In genomic region chr11:98717904-98718303, GRCm38 (mm10) we compare ENCODE assay signal across 9 mouse cellular contexts. TPM values are rescaled to one million over a fixed set of nuclear protein-coding genes. Genes with fewer than 3 reads are reported as not detected.
DNase-seq lines count a peak whose midpoint lies in the region; ATAC-seq and TF ChIP-seq lines count a peak whose summit lies in the region.
"Had no signal": no experiment of that assay in that cellular context is flagged by ENCODE, and none has a peak within 500 bp of the region (broad histone marks: within the 10 kb centered on the region; RNA-seq: fewer than 3 reads in every experiment).

No protein-coding gene starts in this region.

- H3K36me3 ChIP-seq in intestine, embryonic 14.5 days (ENCODE audit: control insufficient read depth, insufficient read depth, low read length) = peaks cover 53% of the 10 kb centered on the region
- peaks cover 10% of the 10 kb centered on the region for H3K36me3 ChIP-seq in intestine, embryonic 16.5 days (ENCODE audit: control insufficient read depth, insufficient read depth, low read length)
- H3K36me3 ChIP-seq in stomach, embryonic 15.5 days = peaks cover 16% of the 10 kb centered on the region

- no peak for ATAC-seq in intestine, embryonic 14.5 days (replicated peaks; ENCODE audit: low FRiP score, low TSS enrichment, low read depth)
- ATAC-seq in intestine, embryonic 16.5 days = no peak
- ATAC-seq in erythroblast, adult 5-6 weeks (replicated peaks; ENCODE audit: low FRiP score, poor library complexity, severe bottlenecking) = peak; percentile 33
- ATAC-seq in megakaryocyte progenitor cell, adult 5-6 weeks (replicated peaks; ENCODE audit: poor library complexity) = peak; percentile 89
- no peak for ATAC-seq in stomach, embryonic 15.5 days (ENCODE audit: insufficient read depth, low FRiP score, low read depth)

- peak; percentile 78 for DNase-seq in intestine, embryonic 14.5 days (ENCODE audit: low spot score)
- peak; percentile 79 to 81 for DNase-seq in heart, postnatal 36 days
- DNase-seq in left cerebral cortex, adult 18-20 months (ENCODE audit: low spot score in 2 of 2) = peak; percentile 85 to 89

- intact Hi-C loops in heart, postnatal 36 days (cut with DNase I) = no loop called here

- no peak for TF ChIP-seq POLR2A in bone marrow, adult 2 months (IDR thresholded peaks at IDR 0.05; ENCODE audit: borderline replicate concordance, control insufficient read depth, low read depth, low read length)

- no peak overlapping the region for H3K4me3 ChIP-seq in intestine, embryonic 14.5 days (ENCODE audit: low read depth, low read length)
- no peak overlapping the region for H3K4me3 ChIP-seq in intestine, embryonic 16.5 days (ENCODE audit: low read length)
- no peak overlapping the region for H3K4me3 ChIP-seq in bone marrow, adult 2 months (replicated peaks; ENCODE audit: control insufficient read depth, low read depth, low read length)
- no peak overlapping the region for H3K4me3 ChIP-seq in stomach, embryonic 15.5 days (replicated peaks)
- H3K4me3 ChIP-seq: neural tube, embryonic 13.5 days had no signal

- no peak overlapping the region for H3K27ac ChIP-seq in intestine, embryonic 14.5 days (ENCODE audit: low read depth)
- no peak overlapping the region for H3K27ac ChIP-seq in intestine, embryonic 16.5 days (ENCODE audit: low read length)
- no peak overlapping the region for H3K27ac ChIP-seq in bone marrow, adult 2 months (ENCODE audit: control insufficient read depth, insufficient read depth, low read depth, low read length, poor library complexity)
- H3K27ac ChIP-seq in stomach, embryonic 15.5 days = 0 out of 2 replicates have a peak overlapping the region, but pooled peaks have one; percentile 11
- H3K27ac ChIP-seq: neural tube, embryonic 13.5 days had no signal

- no peak overlapping the region for H3K4me2 ChIP-seq in intestine, embryonic 14.5 days (ENCODE audit: low read length)
- no peak overlapping the region for H3K4me2 ChIP-seq in intestine, embryonic 16.5 days (ENCODE audit: low read depth, low read length)
- no peak overlapping the region for H3K4me2 ChIP-seq in stomach, embryonic 15.5 days
- H3K4me2 ChIP-seq: neural tube, embryonic 13.5 days had no signal

- peak; percentile 70 for TF ChIP-seq CTCF in bone marrow, adult 2 months (IDR thresholded peaks at IDR 0.05; ENCODE audit: control insufficient read depth, insufficient read depth, low read length)

- no peaks in the 10 kb centered on the region for H3K27me3 ChIP-seq in intestine, embryonic 14.5 days (replicated peaks; ENCODE audit: control insufficient read depth, insufficient read depth, low read length)
- H3K27me3 ChIP-seq in intestine, embryonic 16.5 days (replicated peaks; ENCODE audit: control insufficient read depth, insufficient read depth, low read length) = no peaks in the 10 kb centered on the region
- no peaks in the 10 kb centered on the region for H3K27me3 ChIP-seq in stomach, embryonic 15.5 days (replicated peaks)
- H3K27me3 ChIP-seq: neural tube, embryonic 13.5 days had no signal

- WGBS in intestine, embryonic 14.5 days = 20% methylated on average over 13 of the region's 13 CpGs
- 28% methylated on average over 13 of the region's 13 CpGs for WGBS in intestine, embryonic 16.5 days
- WGBS in bone marrow, adult 2 months = 28% methylated on average over 13 of the region's 13 CpGs
- WGBS in stomach, embryonic 15.5 days = 20% methylated on average over 13 of the region's 13 CpGs

- no peaks in the 10 kb centered on the region for H3K9me3 ChIP-seq in intestine, embryonic 14.5 days (ENCODE audit: control insufficient read depth, low read length)
- no peaks in the 10 kb centered on the region for H3K9me3 ChIP-seq in intestine, embryonic 16.5 days (ENCODE audit: control insufficient read depth, low read length)
- H3K9me3 ChIP-seq in stomach, embryonic 15.5 days = no peaks in the 10 kb centered on the region
- H3K9me3 ChIP-seq: neural tube, embryonic 13.5 days had no signal

- H3K4me1 ChIP-seq in intestine, embryonic 14.5 days (replicated peaks; ENCODE audit: control insufficient read depth, insufficient read depth, low read length) = no peaks in the 10 kb centered on the region; the same call in 1 of the 2 replicates
- H3K4me1 ChIP-seq in intestine, embryonic 16.5 days (ENCODE audit: control insufficient read depth, insufficient read depth, low read length) = peaks cover 11% of the 10 kb centered on the region
- no peaks in the 10 kb centered on the region; the same call in 1 of the 2 replicates for H3K4me1 ChIP-seq in bone marrow, adult 2 months (ENCODE audit: control insufficient read depth, insufficient read depth, low read length)
- H3K4me1 ChIP-seq in stomach, embryonic 15.5 days = peaks cover 21% of the 10 kb centered on the region

- no peak overlapping the region for H3K9ac ChIP-seq in intestine, embryonic 14.5 days (ENCODE audit: low read length)
- H3K9ac ChIP-seq in intestine, embryonic 16.5 days (ENCODE audit: low read depth, low read length) = no peak overlapping the region
- no peak overlapping the region for H3K9ac ChIP-seq in stomach, embryonic 15.5 days
- H3K9ac ChIP-seq: neural tube, embryonic 13.5 days had no signal

RNA-seq across cellular contexts. Expression of gene Med24, which starts 11.3 kb away (rescaled TPM):
- polyA plus RNA-seq in intestine, embryonic 14.5 days (2014; fragmentation: Nextera tagmentation; extraction: Ambion mirVana) = 43.0 and 48.0 TPM in 2 replicates
- polyA plus RNA-seq in intestine, embryonic 16.5 days (2015; fragmentation: Nextera tagmentation; extraction: Ambion mirVana) = 36.8 and 38.5 TPM in 2 replicates
- polyA plus RNA-seq in bone marrow, adult 2 months (2011; ENCODE audit: insufficient read depth, insufficient read length, low replicate concordance, missing spikeins) = 26.7 and 28.7 TPM in 2 replicates
- total RNA-seq in erythroblast, adult 5-6 weeks (2015; ENCODE audit: low replicate concordance) = 8.8 and 17.3 TPM in 2 replicates
- total RNA-seq in erythroblast, adult 5-6 weeks (2017; ENCODE audit: low replicate concordance) = 10.3 and 17.6 TPM in 2 replicates
- 10 to 100 TPM; 45.2 to 52.7 TPM for total RNA-seq in heart, postnatal 36 days (2021)
- total RNA-seq in left cerebral cortex, adult 18-20 months (2021) = 100 to 1,000 TPM; 108 to 127 TPM
- total RNA-seq in megakaryocyte progenitor cell, adult 5-6 weeks (2015) = 28.7 and 30.9 TPM in 2 replicates
- 36.2 and 46.3 TPM in 2 replicates for total RNA-seq in megakaryocyte progenitor cell, adult 5-6 weeks (2017)
- 36.4 and 39.7 TPM in 2 replicates for polyA plus RNA-seq in stomach, embryonic 15.5 days (2015; fragmentation: Nextera tagmentation; extraction: Ambion mirVana)

RNA-seq across cellular contexts. Expression of gene Csf3, which starts 16.8 kb away (rescaled TPM):
- not detected in 2 replicates for polyA plus RNA-seq in intestine, embryonic 14.5 days (2014; fragmentation: Nextera tagmentation; extraction: Ambion mirVana)
- 0.10 TPM in 1 of 2 replicates, not detected in the other for polyA plus RNA-seq in intestine, embryonic 16.5 days (2015; fragmentation: Nextera tagmentation; extraction: Ambion mirVana)
- polyA plus RNA-seq in bone marrow, adult 2 months (2011; ENCODE audit: insufficient read depth, insufficient read length, low replicate concordance, missing spikeins) = not detected in 2 replicates
- total RNA-seq in erythroblast, adult 5-6 weeks (2015; ENCODE audit: low replicate concordance) = not detected in 2 replicates
- not detected in 2 replicates for total RNA-seq in erythroblast, adult 5-6 weeks (2017; ENCODE audit: low replicate concordance)
- not detected for total RNA-seq in heart, postnatal 36 days (2021)
- not detected for total RNA-seq in left cerebral cortex, adult 18-20 months (2021)
- total RNA-seq in megakaryocyte progenitor cell, adult 5-6 weeks (2015) = not detected in 2 replicates
- total RNA-seq in megakaryocyte progenitor cell, adult 5-6 weeks (2017) = not detected in 2 replicates
- not detected in 2 replicates for polyA plus RNA-seq in stomach, embryonic 15.5 days (2015; fragmentation: Nextera tagmentation; extraction: Ambion mirVana)
- polyA plus RNA-seq: neural tube, embryonic 13.5 days had no signal

RNA-seq across cellular contexts. Expression of gene Thra, which starts 22.5 kb away (rescaled TPM):
- polyA plus RNA-seq in intestine, embryonic 14.5 days (2014; fragmentation: Nextera tagmentation; extraction: Ambion mirVana) = 60.7 and 63.8 TPM in 2 replicates
- 41.5 and 42.0 TPM in 2 replicates for polyA plus RNA-seq in intestine, embryonic 16.5 days (2015; fragmentation: Nextera tagmentation; extraction: Ambion mirVana)
- polyA plus RNA-seq in bone marrow, adult 2 months (2011; ENCODE audit: insufficient read depth, insufficient read length, low replicate concordance, missing spikeins) = 27.5 and 35.4 TPM in 2 replicates
- 1.9 and 5.0 TPM in 2 replicates for total RNA-seq in erythroblast, adult 5-6 weeks (2015; ENCODE audit: low replicate concordance)
- 4.3 and 8.1 TPM in 2 replicates for total RNA-seq in erythroblast, adult 5-6 weeks (2017; ENCODE audit: low replicate concordance)
- 100 to 1,000 TPM; 100 to 111 TPM for total RNA-seq in heart, postnatal 36 days (2021)
- 100 to 1,000 TPM; 708 to 832 TPM for total RNA-seq in left cerebral cortex, adult 18-20 months (2021)
- total RNA-seq in megakaryocyte progenitor cell, adult 5-6 weeks (2015) = 34.2 and 34.6 TPM in 2 replicates
- 21.8 and 25.3 TPM in 2 replicates for total RNA-seq in megakaryocyte progenitor cell, adult 5-6 weeks (2017)
- polyA plus RNA-seq in stomach, embryonic 15.5 days (2015; fragmentation: Nextera tagmentation; extraction: Ambion mirVana) = 42.7 and 44.7 TPM in 2 replicates

RNA-seq across cellular contexts. Expression of gene Psmd3, which starts 35.5 kb away (rescaled TPM):
- polyA plus RNA-seq in intestine, embryonic 14.5 days (2014; fragmentation: Nextera tagmentation; extraction: Ambion mirVana) = 141 and 149 TPM in 2 replicates
- polyA plus RNA-seq in intestine, embryonic 16.5 days (2015; fragmentation: Nextera tagmentation; extraction: Ambion mirVana) = 169 and 181 TPM in 2 replicates
- 28.2 and 57.7 TPM in 2 replicates for polyA plus RNA-seq in bone marrow, adult 2 months (2011; ENCODE audit: insufficient read depth, insufficient read length, low replicate concordance, missing spikeins)
- 10.2 and 14.2 TPM in 2 replicates for total RNA-seq in erythroblast, adult 5-6 weeks (2015; ENCODE audit: low replicate concordance)
- total RNA-seq in erythroblast, adult 5-6 weeks (2017; ENCODE audit: low replicate concordance) = 15.4 and 26.9 TPM in 2 replicates
- total RNA-seq in heart, postnatal 36 days (2021) = 100 to 1,000 TPM; 102 to 104 TPM
- total RNA-seq in left cerebral cortex, adult 18-20 months (2021) = 100 to 1,000 TPM; 135 to 138 TPM
- total RNA-seq in megakaryocyte progenitor cell, adult 5-6 weeks (2015) = 38.0 and 38.6 TPM in 2 replicates
- 70.9 and 71.9 TPM in 2 replicates for total RNA-seq in megakaryocyte progenitor cell, adult 5-6 weeks (2017)
- 180 and 190 TPM in 2 replicates for polyA plus RNA-seq in stomach, embryonic 15.5 days (2015; fragmentation: Nextera tagmentation; extraction: Ambion mirVana)

RNA-seq across cellular contexts. Expression of gene Gsdma, which starts 53.8 kb away (rescaled TPM):
- polyA plus RNA-seq in intestine, embryonic 14.5 days (2014; fragmentation: Nextera tagmentation; extraction: Ambion mirVana) = not detected in 2 replicates
- 0.06 TPM in 1 of 2 replicates, not detected in the other for polyA plus RNA-seq in intestine, embryonic 16.5 days (2015; fragmentation: Nextera tagmentation; extraction: Ambion mirVana)
- polyA plus RNA-seq in bone marrow, adult 2 months (2011; ENCODE audit: insufficient read depth, insufficient read length, low replicate concordance, missing spikeins) = 0.55 and 0.70 TPM in 2 replicates
- total RNA-seq in erythroblast, adult 5-6 weeks (2015; ENCODE audit: low replicate concordance) = not detected in 2 replicates
- total RNA-seq in erythroblast, adult 5-6 weeks (2017; ENCODE audit: low replicate concordance) = not detected in 2 replicates
- total RNA-seq in heart, postnatal 36 days (2021) = not detected
- total RNA-seq in left cerebral cortex, adult 18-20 months (2021) = under 1 TPM in 1 of 2 experiments, not detected in 1; 0.14 TPM
- not detected in 2 replicates for total RNA-seq in megakaryocyte progenitor cell, adult 5-6 weeks (2015)
- total RNA-seq in megakaryocyte progenitor cell, adult 5-6 weeks (2017) = not detected in 2 replicates
- 0.18 and 0.80 TPM in 2 replicates for polyA plus RNA-seq in stomach, embryonic 15.5 days (2015; fragmentation: Nextera tagmentation; extraction: Ambion mirVana)
- polyA plus RNA-seq: neural tube, embryonic 13.5 days had no signal

Comparison
In these comparisons a context has a peak if more than half of its experiments do, and no peak if none do; other contexts are left out.
1. ATAC-seq: peak in erythroblast, adult 5-6 weeks (single experiment) and megakaryocyte progenitor cell, adult 5-6 weeks (single experiment); none in intestine, embryonic 14.5 days (single experiment), intestine, embryonic 16.5 days (single experiment) and stomach, embryonic 15.5 days (single experiment).
2. RNA of gene Thra, which starts 22.5 kb away (total RNA-seq): 708 to 832 TPM in left cerebral cortex, adult 18-20 months; 100 to 111 TPM in heart, postnatal 36 days, 21.8 to 34.6 TPM in megakaryocyte progenitor cell, adult 5-6 weeks and 1.9 to 8.1 TPM in erythroblast, adult 5-6 weeks; every median in the first group is over 4 times any median in the second.
3. Peak in every context shown above with its lines, with median percentiles within 50 percentile points of each other: DNase-seq.